Mouse (Mus musculus): ENCODE measurements at regions not wholly inside any gene's neighbourhood (a gene's known extent, or its start where the extent isn't known, plus 50 kb on each side); places are given as distances from the start of the nearest gene placed in this dataset.

DNA sequence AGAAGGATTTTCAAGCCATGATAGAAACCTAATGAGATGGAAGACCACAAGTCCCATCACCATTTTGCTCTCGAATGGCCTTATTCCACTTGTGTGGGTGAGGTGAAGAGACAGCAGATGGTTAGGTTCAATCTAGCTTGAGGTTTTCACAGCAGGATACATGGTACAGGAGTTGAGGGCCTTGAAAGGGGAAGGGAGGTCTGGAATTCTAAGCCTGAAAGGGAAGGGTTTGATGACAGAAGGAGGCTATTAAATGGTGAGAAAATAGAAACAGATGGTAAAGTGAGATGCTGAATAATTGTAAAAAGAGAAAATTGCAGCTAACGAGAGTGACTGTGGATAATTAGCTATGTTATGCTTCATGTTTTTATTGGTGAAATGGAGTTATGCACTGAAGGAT lies 67.8 kb upstream of the Plcxd3 start:
- TF ChIP-seq CTCF (conservative IDR thresholded peaks at IDR 0.05; ENCODE audit: insufficient read depth, insufficient read length, low read depth, low read length) = no peak
- no peak for TF ChIP-seq POLR2A (IDR thresholded peaks at IDR 0.05; ENCODE audit: low read depth, low read length)

Data from kidney, adult 2 months (tissue).